Mouse (Mus musculus): ENCODE measurements around the gene Ipcef1. TPM values are rescaled to one million over a fixed set of nuclear protein-coding genes. Genes with fewer than 3 reads are reported as not detected.

The Ipcef1 gene
- polyA plus RNA-seq (2012; ENCODE audit: low replicate concordance), result 1.6 and 2.8 TPM in 2 replicates

DNA sequence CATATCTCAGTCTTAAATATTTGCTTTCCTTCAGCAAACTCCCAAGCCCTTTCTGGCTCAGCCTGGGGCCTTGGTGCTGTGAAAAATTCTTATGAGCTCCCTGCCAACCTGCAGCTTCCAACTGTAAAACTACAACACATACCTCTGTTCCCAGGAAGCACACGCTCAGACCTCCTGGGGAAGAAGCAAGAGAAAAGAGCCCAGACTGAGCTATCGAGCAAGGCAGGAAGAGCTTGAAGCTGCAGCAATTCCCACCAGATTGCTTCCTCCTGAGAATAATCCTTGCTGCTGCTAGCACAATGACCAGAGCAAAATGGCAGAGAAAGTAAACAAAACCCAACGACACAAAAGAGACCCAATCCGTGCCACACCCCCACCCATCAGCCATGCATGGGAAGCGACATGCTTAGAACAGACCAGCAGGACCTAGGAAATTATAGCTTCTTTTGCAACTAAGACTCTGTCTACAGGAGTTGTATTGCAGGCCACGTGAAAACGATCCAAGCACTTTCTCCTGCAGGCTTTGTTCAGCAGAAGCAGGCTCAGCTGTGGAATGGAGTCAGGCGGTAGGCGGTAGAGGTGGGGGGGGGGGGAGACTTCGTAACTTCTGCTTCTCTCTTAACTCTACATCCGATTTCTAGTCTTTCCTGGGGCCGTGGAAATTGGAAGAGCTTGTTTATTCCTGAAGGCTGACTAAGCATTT is at the start of gene Ipcef1:
TSS of gene Ipcef1 (minus strand) at position 164 of the 703 bp plus-strand sequence.

Other genes with a start within 250 kb of the Ipcef1 start
- 7.1 and 9.9 TPM in 2 replicates for gene Cnksr3, start 159.8 kb upstream of the Ipcef1 start, polyA plus RNA-seq (2012; ENCODE audit: low replicate concordance)